Mouse (Mus musculus): ENCODE results near the gene Kazn. TPM values are rescaled to one million over a fixed set of nuclear protein-coding genes. Genes with fewer than 3 reads are reported as not detected.

Gene Kazn
- total and polyA plus RNA-seq, 2 experiments from 2014 or later: 25.6 to 70.2 TPM

GRCm38 (mm10) chr4:142215760-142216159 is 23.4 kb downstream of the Kazn start:
- no peak overlapping the region for H3K9ac ChIP-seq (replicated peaks; ENCODE audit: low read length, poor library complexity, severe bottlenecking)
- no peak overlapping the region for H3K4me3 ChIP-seq (ENCODE audit: low read depth, low read length)
- no peak overlapping the region for H3K4me2 ChIP-seq (ENCODE audit: low read depth, low read length, poor library complexity, severe bottlenecking)
- DNase-seq (ENCODE audit: low spot score) (no peak), ATAC-seq (ENCODE audit: low FRiP score) (no peak)
- 83% methylated on average over 7 of the region's 7 CpGs for WGBS
- no peaks in the 10 kb centered on the region for H3K9me3 ChIP-seq (ENCODE audit: low read length)
- TF ChIP-seq CTCF (IDR thresholded peaks at IDR 0.05): no peak
- no peak overlapping the region for H3K27ac ChIP-seq (ENCODE audit: low read depth, low read length)
- H3K4me1 ChIP-seq (ENCODE audit: insufficient read depth, low read length): no peaks in the 10 kb centered on the region
- no peaks in the 10 kb centered on the region for H3K27me3 ChIP-seq (ENCODE audit: insufficient read depth, low read length)
- H3K36me3 ChIP-seq (ENCODE audit: insufficient read depth, low read length): no peaks in the 10 kb centered on the region

- ATAC-seq (ENCODE audit: low FRiP score): no peak
- Histone ChIP-seq H3K36me3 (ENCODE audit: insufficient read depth, low read length) (no peaks in the 10 kb centered on the region), H3K9me3 (ENCODE audit: low read length) (no peaks in the 10 kb centered on the region), H3K4me2 (ENCODE audit: low read depth, low read length, poor library complexity, severe bottlenecking) (no peak overlapping the region), H3K9ac (replicated peaks; ENCODE audit: low read length, poor library complexity, severe bottlenecking) (no peak overlapping the region), H3K4me3 (ENCODE audit: low read depth, low read length) (no peak overlapping the region), H3K27ac (ENCODE audit: low read depth, low read length) (no peak overlapping the region), H3K27me3 (ENCODE audit: insufficient read depth, low read length) (no peaks in the 10 kb centered on the region), H3K4me1 (ENCODE audit: insufficient read depth, low read length) (no peaks in the 10 kb centered on the region)
- DNase-seq (ENCODE audit: low spot score): peak; percentile 37
- WGBS: 43% methylated on average over 6 of the region's 6 CpGs
- TF ChIP-seq CTCF (IDR thresholded peaks at IDR 0.05): no peak
Observed at GRCm38 (mm10) chr4:142214532-142214931, 24.7 kb downstream of the Kazn start.

- no peaks in the 10 kb centered on the region for H3K4me1 ChIP-seq (ENCODE audit: insufficient read depth, low read length)
- no peak overlapping the region for H3K9ac ChIP-seq (replicated peaks; ENCODE audit: low read length, poor library complexity, severe bottlenecking)
- H3K9me3 ChIP-seq (ENCODE audit: low read length): no peaks in the 10 kb centered on the region
- no peak overlapping the region for H3K27ac ChIP-seq (ENCODE audit: low read depth, low read length)
- no peak overlapping the region for H3K4me3 ChIP-seq (ENCODE audit: low read depth, low read length)
- 91% methylated on average over 9 of the region's 9 CpGs for WGBS
- ATAC-seq (ENCODE audit: low FRiP score) (no peak), DNase-seq (ENCODE audit: low spot score) (no peak)
- H3K4me2 ChIP-seq (ENCODE audit: low read depth, low read length, poor library complexity, severe bottlenecking): no peak overlapping the region
- no peaks in the 10 kb centered on the region for H3K27me3 ChIP-seq (ENCODE audit: insufficient read depth, low read length)
- TF ChIP-seq CTCF (IDR thresholded peaks at IDR 0.05): no peak
- H3K36me3 ChIP-seq (ENCODE audit: insufficient read depth, low read length): no peaks in the 10 kb centered on the region
Observed at GRCm38 (mm10) chr4:142212425-142212824, 26.8 kb downstream of the Kazn start.

- no peak for ATAC-seq (ENCODE audit: low FRiP score)
- no peak overlapping the region for H3K27ac ChIP-seq (ENCODE audit: low read depth, low read length)
- no peak overlapping the region for H3K4me2 ChIP-seq (ENCODE audit: low read depth, low read length, poor library complexity, severe bottlenecking)
- DNase-seq (ENCODE audit: low spot score): no peak
- no peaks in the 10 kb centered on the region for H3K4me1 ChIP-seq (ENCODE audit: insufficient read depth, low read length)
- H3K27me3 ChIP-seq (ENCODE audit: insufficient read depth, low read length): no peaks in the 10 kb centered on the region
- H3K9me3 ChIP-seq (ENCODE audit: low read length): no peaks in the 10 kb centered on the region
- whole genome bisulfite sequencing: 74% methylated on average over 9 of the region's 9 CpGs
- H3K36me3 ChIP-seq (ENCODE audit: insufficient read depth, low read length): no peaks in the 10 kb centered on the region
- no peak for TF ChIP-seq CTCF (IDR thresholded peaks at IDR 0.05)
- H3K4me3 ChIP-seq (ENCODE audit: low read depth, low read length): no peak overlapping the region
- H3K9ac ChIP-seq (replicated peaks; ENCODE audit: low read length, poor library complexity, severe bottlenecking): no peak overlapping the region
Observed at GRCm38 (mm10) chr4:142209884-142210283, 29.3 kb downstream of the Kazn start.

- TF ChIP-seq CTCF (IDR thresholded peaks at IDR 0.05): no peak
- WGBS: 66% methylated on average over 7 of the region's 7 CpGs
- no peak for DNase-seq (ENCODE audit: low spot score)
Observed at GRCm38 (mm10) chr4:142209476-142209875, 29.7 kb downstream of the Kazn start.

GRCm38 (mm10) chr4:142205693-142206092 is 33.5 kb downstream of the Kazn start:
- Histone ChIP-seq H3K4me3 (ENCODE audit: low read depth, low read length) (no peak overlapping the region), H3K4me1 (ENCODE audit: insufficient read depth, low read length) (no peaks in the 10 kb centered on the region), H3K27ac (ENCODE audit: low read depth, low read length) (no peak overlapping the region), H3K9me3 (ENCODE audit: low read length) (no peaks in the 10 kb centered on the region), H3K4me2 (ENCODE audit: low read depth, low read length, poor library complexity, severe bottlenecking) (no peak overlapping the region), H3K9ac (replicated peaks; ENCODE audit: low read length, poor library complexity, severe bottlenecking) (no peak overlapping the region), H3K36me3 (ENCODE audit: insufficient read depth, low read length) (peaks cover 2% of the 10 kb centered on the region; the same call in 1 of the 2 replicates), H3K27me3 (ENCODE audit: insufficient read depth, low read length) (no peaks in the 10 kb centered on the region)
- ATAC-seq (ENCODE audit: low FRiP score) (no peak), DNase-seq (ENCODE audit: low spot score) (no peak)
- TF ChIP-seq CTCF (IDR thresholded peaks at IDR 0.05): no peak
- 79% methylated on average over 6 of the region's 6 CpGs for WGBS

More at GRCm38 (mm10) chr4:142209476-142209875, 29.7 kb downstream of the Kazn start:
- Histone ChIP-seq H3K4me3 (ENCODE audit: low read depth, low read length) (no peak overlapping the region), H3K9me3 (ENCODE audit: low read length) (no peaks in the 10 kb centered on the region), H3K4me1 (ENCODE audit: insufficient read depth, low read length) (no peaks in the 10 kb centered on the region), H3K9ac (replicated peaks; ENCODE audit: low read length, poor library complexity, severe bottlenecking) (no peak overlapping the region), H3K36me3 (ENCODE audit: insufficient read depth, low read length) (no peaks in the 10 kb centered on the region), H3K27ac (ENCODE audit: low read depth, low read length) (no peak overlapping the region), H3K4me2 (ENCODE audit: low read depth, low read length, poor library complexity, severe bottlenecking) (no peak overlapping the region), H3K27me3 (ENCODE audit: insufficient read depth, low read length) (no peaks in the 10 kb centered on the region)
- no peak for ATAC-seq (ENCODE audit: low FRiP score)

Measured in midbrain, postnatal 0 days (tissue).